Mouse (Mus musculus): Measurements from ENCODE around the gene Dact2. TPM values are rescaled to one million over a fixed set of nuclear protein-coding genes. Genes with fewer than 3 reads are reported as not detected.

Gene Dact2
- total and polyA plus RNA-seq, 3 experiments: not detected

GRCm38 (mm10) chr17:14232629-14233028, 28.5 kb upstream of the Dact2 start (continued):
- no peak for TF ChIP-seq USF1 (IDR thresholded peaks at IDR 0.05; ENCODE audit: low read depth, low read length)
- TF ChIP-seq GABPA (IDR thresholded peaks at IDR 0.05; ENCODE audit: insufficient replicate concordance, low read depth, low read length): no peak
- peak; percentile 80 for TF ChIP-seq RAD21 (IDR thresholded peaks at IDR 0.05; ENCODE audit: low read depth, low read length)
- no peak for TF ChIP-seq IRF4 (IDR thresholded peaks at IDR 0.05; ENCODE audit: low read depth, low read length)
- TF ChIP-seq MAZ (IDR thresholded peaks at IDR 0.05; ENCODE audit: low read depth, low read length): no peak
- TF ChIP-seq E2F4 (IDR thresholded peaks at IDR 0.05; ENCODE audit: insufficient replicate concordance, low read depth, low read length): no peak
- TF ChIP-seq USF2 (conservative IDR thresholded peaks at IDR 0.05; ENCODE audit: low read depth, low read length): no peak
- TF ChIP-seq CHD2 (IDR thresholded peaks at IDR 0.05; ENCODE audit: low read length): no peak

GRCm38 (mm10) chr17:14230698-14231430, 26.8 kb upstream of the Dact2 start:
- Histone ChIP-seq H3K9ac (ENCODE audit: insufficient read depth, low read depth) (no peak overlapping the region), H3K4me3 (replicated peaks in 1 of 3; ENCODE audit: low read depth in 2 of 3, low read length in 2 of 3, poor library complexity in 1 of 3) (no peak overlapping the region), H3K27ac (ENCODE audit: insufficient read depth, low read depth) (no peak overlapping the region), H3K79me2 (replicated peaks; ENCODE audit: control insufficient read depth, extremely low read depth, insufficient read depth, poor library complexity, severe bottlenecking) (no peaks in the 10 kb centered on the region), H3K36me3 (replicated peaks in 1 of 2; ENCODE audit: control insufficient read depth in 1 of 2, insufficient read depth in 1 of 2, low read length in 1 of 2) (no peaks in the 10 kb centered on the region), H3K27me3 (replicated peaks) (peaks cover 51% of the 10 kb centered on the region), H3K4me1 (ENCODE audit: control insufficient read depth in 1 of 2, insufficient read depth in 2 of 2) (no peaks in the 10 kb centered on the region), H3K4me2 (ENCODE audit: insufficient read depth, low read depth, poor library complexity, severe bottlenecking) (no peak overlapping the region), H3K9me3 (replicated peaks; ENCODE audit: low read length) (no peaks in the 10 kb centered on the region)
- in situ Hi-C loops (cut with MboI; ENCODE audit: low pct_ligation_motif_present, low pct_unique_long_range_greater_than_20kb, low sequenced_read_pairs): no loop called here
- no peak for DNase-seq (ENCODE audit: extremely low read depth)
- TF ChIP-seq CTCF (conservative IDR thresholded peaks at IDR 0.05 in 1 of 2, IDR thresholded peaks at IDR 0.05 in 1 of 2; ENCODE audit: low read depth in 2 of 2, low read length in 2 of 2): no peak
- no peak for TF ChIP-seq ETS1 (conservative IDR thresholded peaks at IDR 0.05; ENCODE audit: low read depth, low read length)
- TF ChIP-seq PAX5 (IDR thresholded peaks at IDR 0.05; ENCODE audit: low read length): no peak
- TF ChIP-seq IRF4 (IDR thresholded peaks at IDR 0.05; ENCODE audit: low read depth, low read length): no peak
- dilution Hi-C loops (cut with MboI; ENCODE audit: extremely low pct_ligation_motif_present, extremely low pct_unique_long_range_greater_than_20kb, low sequenced_read_pairs): no loop called here

GRCm38 (mm10) chr17:14228381-14228780, 24.3 kb upstream of the Dact2 start:
- no peaks in the 10 kb centered on the region for H3K36me3 ChIP-seq (replicated peaks in 1 of 2; ENCODE audit: control insufficient read depth in 1 of 2, insufficient read depth in 1 of 2, low read length in 1 of 2)
- no peak overlapping the region for H3K4me2 ChIP-seq (ENCODE audit: insufficient read depth, low read depth, poor library complexity, severe bottlenecking)
- TF ChIP-seq NELFE (IDR thresholded peaks at IDR 0.05; ENCODE audit: low read depth, low read length): no peak
- TF ChIP-seq USF1 (IDR thresholded peaks at IDR 0.05; ENCODE audit: low read depth, low read length): no peak
- no peak for TF ChIP-seq UBTF (IDR thresholded peaks at IDR 0.05; ENCODE audit: low read depth, low read length)
- TF ChIP-seq BHLHE40 (IDR thresholded peaks at IDR 0.05; ENCODE audit: low read depth, low read length): no peak
- no peak for TF ChIP-seq JUND (conservative IDR thresholded peaks at IDR 0.05; ENCODE audit: low read depth, low read length)
- in situ Hi-C loops (cut with MboI; ENCODE audit: low pct_ligation_motif_present, low pct_unique_long_range_greater_than_20kb, low sequenced_read_pairs) (no loop called here), dilution Hi-C loops (cut with MboI; ENCODE audit: extremely low pct_ligation_motif_present, extremely low pct_unique_long_range_greater_than_20kb, low sequenced_read_pairs) (no loop called here)
- H3K27ac ChIP-seq (ENCODE audit: insufficient read depth, low read depth): no peak overlapping the region
- no peaks in the 10 kb centered on the region for H3K9me3 ChIP-seq (replicated peaks; ENCODE audit: low read length)
- DNase-seq (ENCODE audit: extremely low read depth): no peak
- H3K4me3 ChIP-seq (replicated peaks in 1 of 3; ENCODE audit: low read depth in 2 of 3, low read length in 2 of 3, poor library complexity in 1 of 3): no peak overlapping the region
- no peaks in the 10 kb centered on the region for H3K79me2 ChIP-seq (replicated peaks; ENCODE audit: control insufficient read depth, extremely low read depth, insufficient read depth, poor library complexity, severe bottlenecking)
- H3K9ac ChIP-seq (ENCODE audit: insufficient read depth, low read depth): no peak overlapping the region
- H3K4me1 ChIP-seq (ENCODE audit: control insufficient read depth in 1 of 2, insufficient read depth in 2 of 2): no peaks in the 10 kb centered on the region
- H3K27me3 ChIP-seq (replicated peaks): peaks cover 31% of the 10 kb centered on the region

Data from CH12.LX (cell line).